Mouse (Mus musculus) ES-E14 (cell line): ENCODE data around the gene Carf.

Source experiments
- CHD2 ChIP-seq: IDR thresholded peaks from 2 replicates; pipeline ENCODE4 v1.6.1; 2014; ENCODE audit warnings: mild to moderate bottlenecking, low read depth, low read length, inconsistent platforms
- HCFC1 ChIP-seq: IDR thresholded peaks from 2 replicates; pipeline ENCODE4 v1.6.1; 2012; ENCODE audit warnings: low read length, inconsistent platforms, borderline replicate concordance; ENCODE audit not compliant: insufficient read depth
- MAFK ChIP-seq: IDR thresholded peaks from 2 replicates; pipeline ENCODE4 v1.6.1; 2014; ENCODE audit warnings: mild to moderate bottlenecking, low read depth, low read length, inconsistent platforms; ENCODE audit not compliant: insufficient read depth
- ZC3H11A ChIP-seq: IDR thresholded peaks from 2 replicates; pipeline ENCODE4 v1.6.1; 2012; ENCODE audit warnings: low read depth, mild to moderate bottlenecking, inconsistent platforms, low read length, borderline replicate concordance
- ZNF384 ChIP-seq: IDR thresholded peaks from 2 replicates; pipeline ENCODE4 v1.6.1; 2012; ENCODE audit warnings: low read depth, low read length, inconsistent platforms

GRCm38 (mm10) chr1:60156651-60157050 lies 58.6 kb downstream of the Carf start:
- TF ChIP-seq CHD2 (no peak), ZNF384 (no peak), ZC3H11A (no peak), HCFC1 (no peak), MAFK (no peak)
